Comparison of ENCODE assay signal across 9 mouse cellular contexts in genomic region chr3:101070796-101071235, GRCm38 (mm10). TPM values are rescaled to one million over a fixed set of nuclear protein-coding genes. Genes with fewer than 3 reads are reported as not detected.
DNase-seq lines count a peak whose midpoint lies in the region; ATAC-seq and TF ChIP-seq lines count a peak whose summit lies in the region.
"Had no signal": no experiment of that assay in that cellular context is flagged by ENCODE, and none has a peak within 500 bp of the region (broad histone marks: within the 10 kb centered on the region; RNA-seq: fewer than 3 reads in every experiment).

No protein-coding gene starts in this region.

- no peak overlapping the region for H3K4me3 ChIP-seq in kidney, postnatal 0 days (replicated peaks; ENCODE audit: low read depth, low read length)
- no peak overlapping the region for H3K4me3 ChIP-seq in kidney, embryonic 16.5 days (ENCODE audit: low read length)
- H3K4me3 ChIP-seq in heart, embryonic 13.5 days = no peak overlapping the region
- no peak overlapping the region for H3K4me3 ChIP-seq in limb, embryonic 14.5 days (replicated peaks; ENCODE audit: low read length)
- H3K4me3 ChIP-seq in liver, embryonic 12.5 days = no peak overlapping the region
- H3K4me3 ChIP-seq: layer of hippocampus, adult 2 months had no signal

- H3K9me3 ChIP-seq in kidney, postnatal 0 days (replicated peaks; ENCODE audit: low read length) = no peaks in the 10 kb centered on the region
- no peaks in the 10 kb centered on the region for H3K9me3 ChIP-seq in kidney, embryonic 16.5 days (ENCODE audit: low read length)
- H3K9me3 ChIP-seq in heart, embryonic 13.5 days = no peaks in the 10 kb centered on the region
- H3K9me3 ChIP-seq in limb, embryonic 14.5 days (ENCODE audit: control insufficient read depth, low read length) = no peaks in the 10 kb centered on the region
- H3K9me3 ChIP-seq in liver, embryonic 12.5 days (replicated peaks) = no peaks in the 10 kb centered on the region

- no peak overlapping the region for H3K4me2 ChIP-seq in kidney, postnatal 0 days (ENCODE audit: low read length)
- no peak overlapping the region for H3K4me2 ChIP-seq in kidney, embryonic 16.5 days (replicated peaks; ENCODE audit: low read depth, low read length)
- H3K4me2 ChIP-seq in heart, embryonic 13.5 days = peak overlapping the region; percentile 47
- no peak overlapping the region for H3K4me2 ChIP-seq in limb, embryonic 14.5 days (replicated peaks; ENCODE audit: low read depth, low read length, severe bottlenecking)
- no peak overlapping the region for H3K4me2 ChIP-seq in liver, embryonic 12.5 days

- H3K4me1 ChIP-seq in kidney, postnatal 0 days (replicated peaks; ENCODE audit: insufficient read depth, low read length) = peaks cover 5% of the 10 kb centered on the region; the same call in 1 of the 2 replicates
- peaks cover 17% of the 10 kb centered on the region; the same call in 1 of the 2 replicates for H3K4me1 ChIP-seq in kidney, embryonic 16.5 days (ENCODE audit: insufficient read depth, low read length)
- H3K4me1 ChIP-seq in heart, embryonic 13.5 days = peaks cover 88% of the 10 kb centered on the region
- H3K4me1 ChIP-seq in limb, embryonic 14.5 days (ENCODE audit: control insufficient read depth, insufficient read depth, low read length) = peaks cover 16% of the 10 kb centered on the region
- no peaks in the 10 kb centered on the region for H3K4me1 ChIP-seq in liver, embryonic 12.5 days

- no peak overlapping the region for H3K9ac ChIP-seq in kidney, postnatal 0 days (ENCODE audit: low read depth, low read length)
- H3K9ac ChIP-seq in kidney, embryonic 16.5 days (replicated peaks; ENCODE audit: low read length) = no peak overlapping the region
- H3K9ac ChIP-seq in heart, embryonic 13.5 days = peak overlapping the region; percentile 20; the same call in 1 of the 2 replicates
- no peak overlapping the region for H3K9ac ChIP-seq in limb, embryonic 14.5 days (ENCODE audit: low read depth, low read length, severe bottlenecking)
- H3K9ac ChIP-seq in liver, embryonic 12.5 days = no peak overlapping the region

- no peak for TF ChIP-seq POLR2A in limb, embryonic 14.5 days (IDR thresholded peaks at IDR 0.05; ENCODE audit: borderline replicate concordance, extremely low read depth, insufficient read depth, insufficient read length)

- WGBS in kidney, postnatal 0 days = 72% methylated on average over 6 of the region's 6 CpGs
- 73% methylated on average over 6 of the region's 6 CpGs for WGBS in kidney, embryonic 16.5 days
- WGBS in heart, embryonic 13.5 days = 11% methylated on average over 6 of the region's 6 CpGs
- 52% methylated on average over 6 of the region's 6 CpGs for WGBS in limb, embryonic 14.5 days
- 67% methylated on average over 6 of the region's 6 CpGs for WGBS in liver, embryonic 12.5 days (ENCODE audit: insufficient replicate concordance)

- H3K36me3 ChIP-seq in kidney, postnatal 0 days (ENCODE audit: insufficient read depth, low read length) = no peaks in the 10 kb centered on the region
- no peaks in the 10 kb centered on the region for H3K36me3 ChIP-seq in kidney, embryonic 16.5 days (ENCODE audit: insufficient read depth, low read length)
- H3K36me3 ChIP-seq in heart, embryonic 13.5 days = peaks cover 27% of the 10 kb centered on the region
- peaks cover 20% of the 10 kb centered on the region for H3K36me3 ChIP-seq in limb, embryonic 14.5 days (ENCODE audit: control insufficient read depth, insufficient read depth, low read length)
- no peaks in the 10 kb centered on the region for H3K36me3 ChIP-seq in liver, embryonic 12.5 days

- no peak for TF ChIP-seq CTCF in kidney, postnatal 0 days (IDR thresholded peaks at IDR 0.05; ENCODE audit: low read depth)

- no peak for ATAC-seq in kidney, postnatal 0 days (replicated peaks; ENCODE audit: low FRiP score, low read depth)
- ATAC-seq in kidney, embryonic 16.5 days (ENCODE audit: low FRiP score, low TSS enrichment) = no peak
- peak; percentile 66; the same call in 1 of the 2 replicates for ATAC-seq in heart, embryonic 13.5 days (ENCODE audit: extremely low read depth, insufficient number of reproducible peaks, low FRiP score, low TSS enrichment)
- peak; percentile 75 for ATAC-seq in limb, embryonic 14.5 days (ENCODE audit: low FRiP score, low read depth)
- ATAC-seq in liver, embryonic 12.5 days = no peak

- no peaks in the 10 kb centered on the region for H3K27me3 ChIP-seq in kidney, postnatal 0 days (ENCODE audit: insufficient read depth, low read length)
- H3K27me3 ChIP-seq in kidney, embryonic 16.5 days (ENCODE audit: insufficient read depth, low read length) = no peaks in the 10 kb centered on the region
- no peaks in the 10 kb centered on the region for H3K27me3 ChIP-seq in heart, embryonic 13.5 days (replicated peaks)
- H3K27me3 ChIP-seq in limb, embryonic 14.5 days (ENCODE audit: control insufficient read depth, insufficient read depth, low read length) = no peaks in the 10 kb centered on the region
- no peaks in the 10 kb centered on the region for H3K27me3 ChIP-seq in liver, embryonic 12.5 days (replicated peaks)

- DNase-seq in kidney, postnatal 0 days (ENCODE audit: low spot score) = peak; percentile 16
- peak; percentile 67 for DNase-seq in limb, embryonic 14.5 days (ENCODE audit: low spot score)
- DNase-seq in yolk sac, embryonic 10.5 days (ENCODE audit: low spot score) = peak; percentile 32
- DNase-seq in layer of hippocampus, adult 11-12 months (ENCODE audit: low spot score) = no peak
- DNase-seq in right cerebral cortex, adult 2 months (ENCODE audit: low spot score in 2 of 2) = no peak

- 0 out of 2 replicates have a peak overlapping the region, but pooled peaks have one; percentile 19 for H3K27ac ChIP-seq in kidney, postnatal 0 days
- H3K27ac ChIP-seq in kidney, embryonic 16.5 days (ENCODE audit: low read length) = no peak overlapping the region
- H3K27ac ChIP-seq in heart, embryonic 13.5 days (replicated peaks) = peak overlapping the region; percentile 83
- H3K27ac ChIP-seq in limb, embryonic 14.5 days (replicated peaks; ENCODE audit: low read depth, low read length) = peak overlapping the region; percentile 35; the same call in 1 of the 2 replicates
- H3K27ac ChIP-seq in liver, embryonic 12.5 days = no peak overlapping the region
- H3K27ac ChIP-seq: layer of hippocampus, adult 2 months had no signal

RNA-seq across cellular contexts. Expression of gene Ptgfrn, which starts 39.3 kb away (rescaled TPM):
- polyA plus RNA-seq in kidney, postnatal 0 days (2015; fragmentation: Nextera tagmentation; extraction: Ambion mirVana) = 2.1 and 2.5 TPM in 2 replicates
- 2.1 and 2.4 TPM in 2 replicates for polyA plus RNA-seq in kidney, embryonic 16.5 days (2015; fragmentation: Nextera tagmentation; extraction: Ambion mirVana)
- polyA plus RNA-seq in heart, embryonic 13.5 days (2015; fragmentation: Nextera tagmentation; extraction: Ambion mirVana) = 5.1 and 6.8 TPM in 2 replicates
- polyA plus RNA-seq in limb, embryonic 14.5 days (2012; rRNA removed) = 44.5 and 46.1 TPM in 2 replicates
- polyA plus RNA-seq in limb, embryonic 14.5 days (2014; fragmentation: Nextera tagmentation; extraction: Ambion mirVana) = 10.7 and 11.5 TPM in 2 replicates
- polyA plus RNA-seq in liver, embryonic 12.5 days (2016; fragmentation: Nextera tagmentation; extraction: Ambion mirVana) = 0.68 and 0.78 TPM in 2 replicates

RNA-seq across cellular contexts. Expression of gene Cd101, which starts 41.5 kb away (rescaled TPM):
- 0.19 TPM in 1 of 2 replicates, not detected in the other for polyA plus RNA-seq in kidney, postnatal 0 days (2015; fragmentation: Nextera tagmentation; extraction: Ambion mirVana)
- polyA plus RNA-seq in kidney, embryonic 16.5 days (2015; fragmentation: Nextera tagmentation; extraction: Ambion mirVana) = 0.06 TPM in 1 of 2 replicates, not detected in the other
- 0.37 and 0.47 TPM in 2 replicates for polyA plus RNA-seq in heart, embryonic 13.5 days (2015; fragmentation: Nextera tagmentation; extraction: Ambion mirVana)
- 0.10 and 0.14 TPM in 2 replicates for polyA plus RNA-seq in limb, embryonic 14.5 days (2012; rRNA removed)
- 0.19 TPM in 1 of 2 replicates, not detected in the other for polyA plus RNA-seq in limb, embryonic 14.5 days (2014; fragmentation: Nextera tagmentation; extraction: Ambion mirVana)
- 0.04 and 0.08 TPM in 2 replicates for polyA plus RNA-seq in liver, embryonic 12.5 days (2016; fragmentation: Nextera tagmentation; extraction: Ambion mirVana)

Comparison
In these comparisons a context has a peak if more than half of its experiments do, and no peak if none do; other contexts are left out.
1. H3K27ac ChIP-seq: peak in kidney, postnatal 0 days (single experiment), heart, embryonic 13.5 days (single experiment) and limb, embryonic 14.5 days (single experiment); none in kidney, embryonic 16.5 days (single experiment) and liver, embryonic 12.5 days (single experiment).
2. ATAC-seq: peak in heart, embryonic 13.5 days (single experiment) and limb, embryonic 14.5 days (single experiment); none in kidney, postnatal 0 days (single experiment), kidney, embryonic 16.5 days (single experiment) and liver, embryonic 12.5 days (single experiment).
3. DNase-seq: peak in kidney, postnatal 0 days (single experiment), limb, embryonic 14.5 days (single experiment) and yolk sac, embryonic 10.5 days (single experiment); none in layer of hippocampus, adult 11-12 months (single experiment) and right cerebral cortex, adult 2 months (0 of 2).